In genomic region chr4:65125341-65126332, GRCm38 (mm10) we compare ENCODE assay signal across 7 mouse cellular contexts. TPM values are rescaled to one million over a fixed set of nuclear protein-coding genes. Genes with fewer than 3 reads are reported as not detected.
DNase-seq lines count a peak whose midpoint lies in the region; ATAC-seq and TF ChIP-seq lines count a peak whose summit lies in the region.

No protein-coding gene starts in this region.

- no peaks in the 10 kb centered on the region for H3K4me1 ChIP-seq in bone marrow, adult 2 months (ENCODE audit: control insufficient read depth, insufficient read depth, low read length)
- H3K4me1 ChIP-seq in hindbrain, embryonic 16.5 days (ENCODE audit: control insufficient read depth, insufficient read depth, low read depth, low read length), result peaks cover 17% of the 10 kb centered on the region
- peaks cover 39% of the 10 kb centered on the region for H3K4me1 ChIP-seq in midbrain, embryonic 10.5 days

- no peak for TF ChIP-seq POLR2A in bone marrow, adult 2 months (IDR thresholded peaks at IDR 0.05; ENCODE audit: borderline replicate concordance, control insufficient read depth, low read depth, low read length)

- H3K4me3 ChIP-seq in bone marrow, adult 2 months (replicated peaks; ENCODE audit: control insufficient read depth, low read depth, low read length), result no peak overlapping the region
- H3K4me3 ChIP-seq in hindbrain, embryonic 16.5 days (ENCODE audit: low read length), result peak overlapping the region; percentile 63
- peak overlapping the region; percentile 71 for H3K4me3 ChIP-seq in midbrain, embryonic 10.5 days

- intact Hi-C loops in left cerebral cortex, postnatal 4 days (cut with DNase I), result loop anchor here (10.0 kb wide), 2 partner anchors 369 to 459 kb away; no protein-coding TSS in a partner anchor

- H3K36me3 ChIP-seq in hindbrain, embryonic 16.5 days (ENCODE audit: control insufficient read depth, insufficient read depth, low read length), result no peaks in the 10 kb centered on the region
- H3K36me3 ChIP-seq in midbrain, embryonic 10.5 days, result 0 out of 2 replicates have a peak, but pooled peaks cover 10% of the 10 kb centered on the region

- peak overlapping the region; percentile 50 for H3K9ac ChIP-seq in hindbrain, embryonic 16.5 days (ENCODE audit: low read depth, low read length)

- DNase-seq in cerebellum, postnatal 14 days, result peak; percentile 65 to 73
- peak; percentile 29 for DNase-seq in gastrocnemius, postnatal 25 days
- peak; percentile 23 for DNase-seq in left cerebral cortex, postnatal 4 days
- peak; percentile 71 for DNase-seq in midbrain, embryonic 10.5 days (ENCODE audit: low spot score)
- peak; percentile 9 for DNase-seq in urinary bladder, postnatal 25 days (ENCODE audit: low spot score)

- H3K4me2 ChIP-seq in hindbrain, embryonic 16.5 days (ENCODE audit: low read length), result peak overlapping the region; percentile 93

- 0 out of 2 replicates have a peak overlapping the region, but pooled peaks have one; percentile 9 for H3K27ac ChIP-seq in bone marrow, adult 2 months (ENCODE audit: control insufficient read depth, insufficient read depth, low read depth, low read length, poor library complexity)
- H3K27ac ChIP-seq in hindbrain, embryonic 16.5 days (ENCODE audit: low read depth, low read length), result no peak overlapping the region
- peak overlapping the region; percentile 91 for H3K27ac ChIP-seq in midbrain, embryonic 10.5 days (replicated peaks)

- WGBS in bone marrow, adult 2 months, result under 1% methylated on average over 30 of the region's 30 CpGs
- WGBS in hindbrain, embryonic 16.5 days, result 0% methylated on average over 29 of the region's 30 CpGs
- WGBS in midbrain, embryonic 10.5 days, result under 1% methylated on average over 30 of the region's 30 CpGs

- ATAC-seq in hindbrain, embryonic 16.5 days, result peak; percentile 55

- H3K9me3 ChIP-seq in hindbrain, embryonic 16.5 days (ENCODE audit: control insufficient read depth, low read length), result no peaks in the 10 kb centered on the region
- no peaks in the 10 kb centered on the region for H3K9me3 ChIP-seq in midbrain, embryonic 10.5 days (replicated peaks)

- peaks cover 2% of the 10 kb centered on the region for H3K27me3 ChIP-seq in hindbrain, embryonic 16.5 days (replicated peaks; ENCODE audit: control insufficient read depth, insufficient read depth, low read length)
- peaks cover 60% of the 10 kb centered on the region for H3K27me3 ChIP-seq in midbrain, embryonic 10.5 days (ENCODE audit: low read depth, poor library complexity, severe bottlenecking)

- TF ChIP-seq CTCF in bone marrow, adult 2 months (IDR thresholded peaks at IDR 0.05; ENCODE audit: control insufficient read depth, insufficient read depth, low read length), result no peak

RNA-seq across cellular contexts. Expression of gene Pappa, which starts 1.7 kb away (rescaled TPM):
- polyA plus RNA-seq in bone marrow, adult 2 months (2011; ENCODE audit: insufficient read depth, insufficient read length, low replicate concordance, missing spikeins), result 2.2 TPM in 2 replicates
- total RNA-seq in gastrocnemius, postnatal 25 days (2021), result under 1 TPM; 0.24 to 0.49 TPM
- polyA plus RNA-seq in hindbrain, embryonic 16.5 days (2015; fragmentation: Nextera tagmentation; extraction: Ambion mirVana), result 0.89 and 0.93 TPM in 2 replicates
- under 1 TPM; 0.18 to 0.62 TPM for total RNA-seq in left cerebral cortex, postnatal 4 days (2021)
- polyA plus RNA-seq in midbrain, embryonic 10.5 days (2016; fragmentation: Nextera tagmentation; extraction: Ambion mirVana), result 2.9 and 3.2 TPM in 2 replicates

Comparison
In these comparisons a context has a peak if more than half of its experiments do, and no peak if none do; other contexts are left out.
1. DNase-seq: peak in every context shown above with its lines; median percentile 71 in midbrain, embryonic 10.5 days; 69 in cerebellum, postnatal 14 days; 29 in gastrocnemius, postnatal 25 days; 23 in left cerebral cortex, postnatal 4 days; 9 in urinary bladder, postnatal 25 days.